Mouse (Mus musculus) spleen, postnatal 4 days (tissue): ENCODE measurements around the gene Ttpal.
A peak's percentile ranks its signal among the peaks of the same experiment; 100 is the strongest.
"Not testable (repeated sequence)": the region's sequence is repeated elsewhere in the genome, so short reads cannot be mapped to it uniquely, and the experiment has no call there.

ENCODE experiments used
- DNase-seq, 2 experiments: peaks; one replicate each; pipeline ENCODE4 v3.0.0; 2022; ENCODE audit warnings: low spot score in 2 of 2

Ttpal gene

DNA sequence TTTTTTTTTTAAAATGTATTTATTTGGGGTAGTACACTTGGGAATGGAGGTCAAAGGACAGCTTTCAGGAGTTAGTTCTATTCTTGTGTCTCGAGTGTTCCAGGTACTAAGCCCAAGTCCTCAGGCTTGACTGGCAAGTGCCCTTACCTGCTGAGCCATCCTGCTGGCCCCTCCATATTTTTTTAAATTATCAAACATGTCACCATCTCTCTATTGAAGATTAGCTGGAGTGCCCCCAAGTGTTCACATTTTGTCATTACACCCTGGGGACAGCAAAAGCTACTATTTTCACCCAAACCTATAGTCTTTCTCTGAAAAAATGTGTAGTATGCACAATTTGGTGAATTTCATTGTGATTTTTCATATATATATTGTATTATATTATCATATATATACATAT is 10.0 kb upstream of the Ttpal start:
- DNase-seq: peak in 1 of 2 experiments; percentile 74

DNA sequence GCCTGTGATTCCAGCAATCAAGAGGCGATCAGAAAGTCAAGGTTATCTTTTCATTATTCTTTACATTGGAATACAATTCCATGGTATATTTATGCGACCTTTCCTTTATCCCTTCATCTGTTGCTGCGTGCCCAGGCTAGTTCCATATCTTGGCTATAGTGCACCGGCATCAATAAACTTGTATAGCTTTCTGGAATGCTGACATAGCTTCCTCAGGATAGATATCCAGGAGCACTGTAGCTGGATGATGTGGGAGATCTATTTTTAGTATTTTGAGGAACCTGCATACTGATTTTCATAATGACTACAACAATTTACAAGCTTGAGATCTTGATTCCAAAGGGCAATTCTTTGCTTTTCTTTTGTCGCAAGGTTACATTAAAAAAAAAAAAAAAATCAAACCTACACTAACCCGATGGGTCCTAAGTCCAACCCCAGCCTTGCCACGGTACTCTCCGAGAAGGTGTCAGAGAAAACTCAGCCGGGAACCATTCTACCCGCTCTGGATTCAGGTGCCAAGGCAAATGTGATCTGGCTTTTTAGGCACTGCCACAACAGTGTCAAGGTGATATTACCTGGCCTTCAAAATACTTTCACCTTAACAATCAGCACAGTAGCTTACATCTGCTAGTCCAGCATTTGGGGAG is 8.4 kb upstream of the Ttpal start:
- DNase-seq: no peak

DNA sequence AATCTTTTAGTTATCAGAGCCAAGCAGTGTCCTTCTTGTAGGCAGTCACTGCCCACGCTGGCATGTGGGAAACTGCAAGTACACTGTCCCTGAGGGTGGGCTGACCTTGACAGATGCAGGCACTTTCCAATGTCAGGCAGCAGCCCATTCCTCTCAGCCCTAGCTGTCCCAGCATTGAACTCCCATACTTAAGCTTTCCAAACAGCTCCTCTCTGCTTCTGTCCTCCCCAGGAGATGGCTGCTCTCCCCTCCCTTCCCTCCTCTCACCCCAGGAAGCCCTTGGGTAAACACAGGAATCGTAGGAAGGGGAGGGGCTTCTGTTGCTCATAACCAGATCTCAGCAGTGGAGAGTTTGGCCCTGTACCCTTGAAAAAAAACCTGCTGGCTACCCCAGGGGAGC is 7.0 kb upstream of the Ttpal start:
- DNase-seq: no peak

DNA sequence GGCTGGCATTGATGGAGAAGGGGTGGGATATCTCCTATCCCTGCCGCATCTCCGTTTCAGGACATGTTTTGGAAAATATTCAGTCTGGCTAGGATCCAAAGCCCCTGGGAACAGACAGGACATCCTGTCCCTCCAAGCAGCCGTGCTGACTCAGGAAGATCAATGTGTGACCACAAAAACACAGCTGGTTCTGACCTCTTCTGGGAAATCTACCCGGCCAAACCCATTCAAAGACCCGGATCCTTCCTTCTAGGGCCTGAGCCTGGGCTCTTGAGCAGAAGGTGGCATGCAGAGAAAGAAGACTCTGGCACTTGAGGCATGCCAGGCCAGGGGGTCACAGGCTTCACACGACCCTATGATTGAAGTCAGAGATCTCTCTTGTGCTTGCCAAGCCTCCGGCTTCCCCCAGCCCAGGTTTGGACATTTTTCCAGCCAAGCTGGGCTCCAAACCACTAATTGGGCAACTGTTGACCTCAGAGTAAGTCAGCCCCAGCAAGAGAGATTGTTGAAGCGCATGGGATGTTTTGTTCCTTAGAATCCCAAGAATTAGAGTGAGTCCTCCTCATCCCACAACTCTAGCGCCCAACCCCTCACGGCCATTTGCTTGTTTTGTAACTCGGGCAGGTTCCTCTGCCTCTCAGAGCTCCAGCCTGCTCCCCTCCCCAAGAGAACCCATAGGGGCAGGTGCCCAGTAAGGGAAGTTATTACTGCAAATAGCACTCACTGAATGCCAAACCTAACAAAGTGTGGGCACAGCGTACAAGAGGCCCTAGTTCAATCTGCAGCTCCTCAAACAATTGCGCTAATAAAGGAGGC is 5.8 kb upstream of the Ttpal start:
- DNase-seq: no peak

DNA sequence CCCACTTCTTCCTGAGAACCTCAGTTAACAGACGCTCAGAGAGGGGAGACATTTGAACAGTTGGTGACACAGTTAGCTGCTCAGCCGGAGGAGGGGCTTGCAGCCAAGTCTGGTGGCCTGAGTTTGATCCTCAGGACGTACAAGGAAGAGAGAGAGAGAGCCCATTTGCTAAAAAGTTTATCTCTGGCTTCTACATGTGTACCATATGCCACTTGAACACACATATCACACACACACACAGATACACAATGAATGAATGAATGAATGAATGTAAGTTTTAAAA is 5.3 kb upstream of the Ttpal start:
- no peak for DNase-seq

DNA sequence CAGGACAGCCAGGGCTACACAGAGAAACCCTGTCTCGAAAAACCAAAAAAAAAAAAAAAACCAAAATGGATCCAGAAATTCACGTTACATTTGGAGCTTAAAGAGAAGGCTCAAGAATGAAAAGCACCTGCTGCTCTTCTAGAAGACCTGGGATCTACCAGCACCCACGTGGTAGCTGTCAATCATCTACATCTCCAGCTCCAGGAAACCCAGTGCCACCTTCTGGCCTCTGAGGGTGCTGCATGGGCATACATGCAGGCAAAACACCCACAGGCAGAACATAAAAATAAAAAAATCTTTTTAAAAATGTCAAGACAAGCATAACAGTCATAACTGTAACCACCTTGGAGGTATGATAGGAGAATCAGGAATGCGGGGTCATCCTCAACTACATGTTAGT is 4.5 kb upstream of the Ttpal start:
- DNase-seq: peak; percentile 71 to 82

DNA sequence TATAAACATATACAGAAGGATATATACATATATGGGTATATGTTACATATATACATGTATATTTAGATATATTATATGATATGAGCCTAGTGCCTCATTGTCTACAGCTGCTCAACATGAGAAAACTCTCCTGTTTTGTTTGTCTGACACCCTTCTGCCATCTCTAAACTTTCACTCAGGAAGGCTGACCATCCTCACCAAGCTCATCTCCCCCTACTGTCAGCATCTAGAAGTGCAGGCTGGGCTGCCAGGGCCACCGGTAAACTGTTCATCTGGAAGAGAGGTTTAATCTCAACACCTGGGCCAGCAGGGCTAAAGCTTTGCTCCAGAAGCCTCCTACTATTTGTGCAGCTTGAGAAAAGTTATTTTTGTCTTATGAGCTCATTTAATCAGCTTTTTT is 2.9 kb upstream of the Ttpal start:
- peak; percentile 73 to 89 for DNase-seq

DNA sequence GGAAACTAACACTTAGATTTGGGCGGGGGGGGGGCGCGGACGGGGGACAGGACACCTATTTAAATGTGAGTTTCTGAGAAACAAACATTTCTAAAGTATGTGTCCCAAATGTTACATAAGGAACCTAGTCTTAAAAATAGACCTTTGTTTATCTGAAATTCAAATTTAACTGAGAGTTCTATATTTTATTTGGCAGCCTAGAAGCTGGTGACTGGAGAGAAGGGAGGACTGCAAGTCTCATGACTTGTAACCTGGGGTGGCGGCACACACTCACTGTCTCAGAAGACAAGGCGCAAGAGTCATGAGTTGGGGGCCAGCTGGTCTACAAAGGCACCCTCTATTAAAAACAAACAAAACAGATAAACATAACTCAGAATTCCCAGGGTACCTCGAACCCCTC is 1.0 kb upstream of the Ttpal start:
- no peak for DNase-seq

DNA sequence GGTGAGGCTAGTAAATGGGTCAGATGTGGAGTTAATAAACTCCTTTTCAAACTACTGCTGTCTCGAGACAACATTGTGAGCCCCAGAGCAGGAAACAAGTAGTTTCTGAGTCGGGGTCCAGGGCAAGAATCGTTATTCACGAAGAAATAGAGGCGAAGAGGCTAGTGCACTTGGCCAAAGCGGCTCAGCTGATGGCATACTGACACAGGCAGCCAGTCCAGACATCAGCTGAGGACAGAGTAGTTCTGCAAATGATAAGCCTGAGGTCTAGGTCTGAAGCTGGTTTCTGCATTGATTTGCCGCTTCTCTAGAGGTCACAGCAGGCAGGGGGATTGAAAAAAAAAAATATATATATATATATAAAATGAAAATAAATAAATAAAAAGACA is 408 bp upstream of the Ttpal start:
- DNase-seq: no peak

DNA sequence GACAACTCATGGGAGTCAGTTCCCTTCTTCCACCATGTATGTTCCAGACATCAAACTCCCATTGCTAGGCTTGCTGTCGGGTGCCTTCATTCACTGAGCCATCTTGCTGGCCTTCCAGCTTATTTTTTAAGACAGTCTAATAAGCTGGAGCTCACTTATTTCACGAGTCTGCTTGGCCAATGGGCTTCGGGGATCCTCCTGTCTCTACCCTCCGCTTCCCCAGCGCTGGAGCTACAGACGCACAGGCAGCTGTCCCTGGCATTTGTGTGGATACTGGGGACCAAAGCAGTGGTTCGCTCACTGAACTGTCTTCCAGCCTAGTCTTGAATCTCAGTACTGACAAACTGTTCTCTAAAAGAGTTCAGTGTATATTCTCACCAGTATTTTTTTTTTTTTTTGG is 4.0 kb downstream of the Ttpal start:
- DNase-seq: no peak

DNA sequence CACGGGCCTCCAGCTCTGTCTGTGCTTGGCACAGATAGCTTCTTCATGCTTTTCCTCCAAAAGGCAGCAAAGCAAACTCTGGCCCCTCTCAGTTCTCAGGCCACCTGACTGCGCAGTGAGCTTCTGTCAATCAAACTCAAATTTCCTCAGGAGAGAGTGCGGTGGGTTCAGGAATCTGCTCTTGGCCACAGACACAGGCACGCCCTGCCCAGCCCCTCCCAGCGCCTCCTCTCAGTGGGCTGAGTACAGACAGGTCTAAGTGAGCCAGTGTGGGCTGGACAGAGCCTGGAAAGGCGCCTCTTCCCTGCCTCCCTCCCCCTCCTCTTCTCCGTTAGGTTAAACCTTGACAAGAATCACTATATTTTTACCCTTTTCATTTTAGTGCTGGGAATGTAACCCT is 5.9 kb downstream of the Ttpal start:
- no peak for DNase-seq

DNA sequence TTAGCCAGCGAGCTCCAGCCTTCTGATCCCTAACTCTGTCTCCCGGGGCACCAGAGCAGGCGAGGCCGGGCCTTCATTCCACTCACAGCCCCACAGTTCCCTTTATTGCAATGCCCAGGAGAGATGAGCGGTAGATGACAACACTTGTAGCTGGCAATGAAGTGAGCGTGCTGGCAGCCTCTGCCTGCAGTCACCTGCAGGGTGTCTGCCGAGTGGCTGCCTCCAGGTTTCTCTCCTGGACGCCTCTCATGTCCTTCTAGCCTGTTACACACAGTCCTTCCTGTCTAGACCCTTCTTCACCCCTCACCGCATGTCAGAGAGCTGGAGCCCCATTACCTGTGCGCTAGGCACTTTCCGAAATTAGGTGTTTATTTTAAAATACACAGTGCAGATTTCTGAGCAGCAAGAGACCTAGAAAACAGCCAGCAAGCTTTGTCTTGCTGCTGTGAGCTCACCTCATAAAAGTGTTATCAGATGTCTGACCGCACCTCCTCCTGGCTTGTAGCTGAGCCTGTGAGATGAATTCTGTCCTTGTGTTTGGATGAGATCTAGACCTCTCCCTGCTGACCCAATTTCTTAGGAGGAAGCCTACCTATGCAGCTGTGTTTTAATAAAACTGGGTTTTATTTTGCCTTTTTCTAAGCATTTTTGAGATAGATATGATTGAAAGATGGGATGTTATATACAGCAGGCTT is 7.3 kb downstream of the Ttpal start:
- no peak for DNase-seq

DNA sequence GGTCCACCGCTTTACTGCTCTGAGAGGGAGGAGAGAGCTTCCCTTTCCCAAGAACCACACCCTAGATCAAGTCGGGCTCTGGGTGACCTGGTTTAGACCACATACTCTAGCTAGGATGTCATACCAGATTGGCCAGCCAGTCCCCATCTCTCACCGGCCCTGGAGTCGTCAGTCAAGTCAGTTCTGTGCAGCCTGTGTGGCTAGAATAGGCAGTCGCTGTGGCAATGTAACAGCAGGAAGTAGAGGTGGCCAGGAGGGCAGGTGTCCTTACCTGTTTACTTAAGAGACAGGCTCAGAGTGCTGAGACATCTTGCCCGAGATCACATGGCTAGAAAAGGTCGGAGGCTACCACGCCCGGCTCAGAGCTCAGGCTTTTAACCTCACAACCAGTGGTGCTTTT is 9.1 kb downstream of the Ttpal start:
- DNase-seq: no peak

DNA sequence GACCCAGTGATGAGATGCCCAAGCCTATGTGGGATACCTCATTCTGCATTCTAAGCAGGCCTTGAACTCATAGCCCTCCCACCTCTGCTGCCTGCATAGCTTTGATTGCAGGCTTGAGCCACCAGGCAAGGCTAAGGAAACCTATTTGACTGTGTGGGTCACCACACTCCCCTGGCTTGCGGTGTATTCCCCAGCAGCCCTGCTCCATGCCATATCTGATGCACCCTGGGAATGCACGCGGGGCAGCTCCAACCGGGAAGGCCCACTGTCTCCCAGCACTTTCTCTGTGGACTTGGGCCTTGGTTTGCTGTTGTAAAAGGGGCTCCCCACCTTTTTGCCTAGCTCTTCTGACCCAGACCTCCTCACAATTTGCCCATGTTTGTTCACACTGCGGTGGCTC is 11.1 kb downstream of the Ttpal start:
- DNase-seq: no peak

DNA sequence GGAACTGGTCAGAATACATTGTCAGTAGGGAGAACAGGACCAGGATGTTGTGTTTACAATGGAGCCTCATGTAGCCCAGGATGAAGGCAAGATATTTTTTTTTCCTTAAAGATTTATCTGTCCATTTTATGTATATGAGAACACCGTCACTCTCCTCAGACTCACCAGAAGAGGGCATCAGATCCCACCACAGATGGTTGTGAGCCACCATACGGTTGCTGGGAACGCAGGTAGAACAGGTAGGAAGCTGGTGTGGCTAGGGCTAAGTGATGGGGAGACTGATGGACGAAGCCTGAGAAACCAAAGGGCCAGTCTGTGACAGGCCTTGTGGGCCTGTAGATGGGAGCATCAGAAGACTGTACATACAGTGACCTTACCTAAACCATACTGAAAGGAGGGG is 11.9 kb downstream of the Ttpal start:
- no peak for DNase-seq

DNA sequence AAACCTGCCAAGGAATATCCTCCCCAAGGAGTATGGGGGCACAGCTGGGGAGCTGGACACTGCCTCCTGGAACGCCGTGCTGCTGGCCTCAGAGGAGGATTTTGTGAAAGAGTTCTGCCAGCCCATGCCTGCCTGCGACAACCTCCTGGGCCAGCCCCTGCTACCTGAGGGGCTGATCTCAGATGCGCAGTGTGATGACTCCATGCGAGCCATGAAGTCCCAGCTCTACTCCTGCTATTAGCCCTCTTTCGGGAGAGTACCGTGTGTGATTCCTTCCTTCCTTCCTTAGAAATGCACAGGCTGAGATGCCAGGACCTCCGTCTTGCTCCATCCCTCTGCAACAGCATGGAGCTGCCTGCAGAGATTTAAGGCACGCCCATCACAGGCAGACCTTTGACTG is 13.3 kb downstream of the Ttpal start:
- no peak for DNase-seq

DNA sequence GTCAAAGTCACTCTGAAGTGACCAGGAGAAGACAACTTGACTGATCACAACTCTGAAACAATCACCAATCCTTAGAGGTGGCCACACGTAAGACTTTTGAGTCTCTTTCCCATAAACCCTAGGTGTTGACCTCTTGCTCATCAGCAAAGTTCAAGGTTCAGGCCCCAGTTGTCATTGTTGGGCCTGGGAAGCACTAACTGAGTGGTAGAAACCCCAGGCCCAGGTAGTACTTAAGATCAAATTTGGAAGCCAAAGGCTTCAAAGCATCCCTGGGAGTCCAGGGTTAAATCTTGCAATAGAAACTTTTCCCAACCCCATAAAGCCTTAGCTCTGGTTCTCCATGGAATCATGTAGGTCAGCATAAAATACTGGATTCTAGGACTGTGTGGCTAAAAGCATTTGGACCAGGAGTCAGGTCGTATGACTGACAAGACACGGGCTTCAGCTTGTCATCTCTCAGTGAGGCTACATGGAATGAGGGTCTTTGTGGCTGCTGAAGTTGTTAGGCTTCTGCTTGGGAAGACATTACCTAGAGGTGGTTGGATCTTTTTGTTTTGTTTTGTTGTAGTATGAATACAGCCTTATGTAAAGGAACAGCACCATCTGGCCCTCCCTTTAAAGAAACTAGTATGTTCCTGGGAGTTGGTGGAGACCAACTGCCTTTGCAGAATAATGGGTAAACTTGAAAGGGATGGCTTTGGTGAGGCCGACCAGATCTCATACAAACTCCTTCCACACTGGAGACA is 14.0 kb downstream of the Ttpal start:
- no peak for DNase-seq

DNA sequence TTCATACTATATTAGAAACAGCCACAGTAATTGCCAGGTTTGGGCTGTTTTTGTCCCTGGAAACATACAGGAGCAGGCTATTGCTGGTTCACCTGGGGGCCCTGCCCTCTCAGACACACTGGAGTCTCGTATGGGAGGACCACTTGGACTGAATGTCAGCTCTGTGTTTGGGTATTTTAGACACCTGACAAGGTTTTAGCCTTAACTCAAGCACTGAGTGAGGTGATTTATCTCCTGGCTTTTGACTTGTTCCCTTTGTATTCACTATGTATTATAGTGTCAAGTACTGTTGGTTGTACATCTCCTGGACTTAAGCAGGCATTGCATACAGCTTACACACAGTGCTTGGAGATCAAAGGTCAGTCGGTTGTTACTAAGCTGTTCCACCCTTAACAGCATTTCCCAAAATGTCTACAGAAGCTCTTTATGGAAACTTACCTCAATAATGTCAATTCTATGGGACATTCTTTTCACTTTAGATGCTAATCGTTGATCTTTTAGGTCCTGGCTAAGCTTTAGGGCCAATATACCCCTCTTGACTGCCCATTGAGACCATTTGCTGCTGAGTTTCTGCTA is 14.6 kb downstream of the Ttpal start:
- no peak for DNase-seq

DNA sequence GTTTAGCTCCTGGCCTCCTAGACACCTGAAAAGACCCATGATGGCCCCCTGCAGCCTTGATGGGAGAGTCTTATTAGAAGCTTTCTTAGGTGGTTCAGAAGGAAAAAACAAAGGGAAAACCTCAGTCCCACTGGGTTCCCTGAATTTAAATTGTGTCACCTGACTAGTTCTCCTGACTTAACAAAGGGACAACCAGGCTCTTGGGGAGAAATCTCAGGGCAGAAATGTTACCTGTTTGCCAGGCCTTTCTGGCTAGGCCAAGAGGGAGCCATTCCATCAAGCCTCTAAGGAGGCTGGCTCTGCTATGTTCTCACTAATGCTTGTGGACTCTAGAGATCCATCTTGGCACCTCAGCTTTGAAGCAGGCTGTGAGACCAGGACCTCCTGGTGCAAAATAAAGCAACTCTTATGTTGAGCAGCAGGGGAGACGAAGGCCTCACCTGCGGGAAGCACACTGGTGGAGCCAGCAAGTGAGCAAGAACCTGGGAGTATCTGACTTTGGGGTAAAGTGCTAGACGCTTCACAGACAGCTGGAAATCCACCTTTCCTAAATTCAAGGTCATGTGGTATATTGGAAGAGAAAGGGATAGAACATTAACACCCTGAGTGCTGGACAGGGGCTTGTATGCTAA is 15.2 kb downstream of the Ttpal start:
- no peak for DNase-seq

DNA sequence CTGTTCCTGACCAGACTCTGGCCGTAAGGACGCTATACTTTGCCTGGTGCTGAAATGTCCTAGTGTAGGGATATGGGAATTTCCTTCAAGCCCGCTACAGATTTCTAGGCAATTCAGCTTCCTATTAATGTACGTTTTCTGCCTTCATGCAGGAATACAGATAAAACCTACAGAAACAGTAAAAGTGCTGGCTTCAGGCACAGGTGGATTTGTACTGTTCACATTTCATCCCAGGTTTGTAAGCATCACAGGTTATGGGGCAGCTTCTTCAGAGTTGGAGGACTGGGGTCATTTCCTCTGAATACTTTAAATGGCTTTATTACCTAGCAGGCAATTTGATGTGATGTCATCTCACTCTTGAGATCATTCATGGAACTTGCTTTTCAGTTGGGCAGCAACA is 15.8 kb downstream of the Ttpal start:
- no peak for DNase-seq

DNA sequence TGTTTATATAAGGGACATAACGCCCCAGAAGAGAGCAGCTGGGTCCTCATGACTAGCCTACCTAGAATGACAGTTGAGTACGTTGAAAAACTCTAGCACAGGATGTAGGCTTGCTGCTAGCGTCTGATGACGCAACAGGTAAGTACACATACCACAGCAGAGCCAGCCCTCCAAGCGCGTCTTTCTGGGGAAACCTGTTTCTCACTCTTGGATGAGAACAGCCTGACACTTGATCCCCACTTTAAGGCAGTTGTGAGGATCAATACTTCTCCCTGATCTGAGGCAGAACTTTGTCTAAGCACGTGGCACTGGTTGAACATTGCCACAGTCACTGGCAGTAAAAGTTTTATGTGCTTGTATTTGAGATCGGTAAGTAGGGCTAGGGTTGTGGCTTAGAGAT is 18.3 kb downstream of the Ttpal start:
- DNase-seq: no peak

DNA sequence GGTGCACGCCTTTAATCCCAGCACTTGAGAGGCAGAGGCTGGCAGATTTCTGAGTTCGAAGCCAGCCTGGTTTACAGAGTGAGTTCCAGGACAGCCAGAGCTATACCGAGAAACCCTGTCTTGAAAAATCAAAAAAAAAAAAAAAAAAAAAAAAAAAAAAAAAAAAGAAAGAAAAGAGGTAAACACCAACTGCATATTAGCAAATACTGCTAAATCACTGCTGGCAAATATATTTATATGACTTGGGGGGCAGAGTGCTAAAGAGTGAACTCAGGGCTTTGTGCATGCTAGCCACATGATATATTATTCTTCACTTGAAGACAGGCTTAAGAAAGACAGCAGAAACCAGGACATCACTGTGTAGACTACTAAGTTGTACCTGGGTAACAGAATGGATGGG is 19.3 kb downstream of the Ttpal start:
- DNase-seq: not testable (repeated sequence)
